Mouse (Mus musculus) cerebellum, adult 8-10 months (tissue): ENCODE results near the gene Pigyl.
"Not testable (repeated sequence)": the region's sequence is repeated elsewhere in the genome, so short reads cannot be mapped to it uniquely, and the experiment has no call there.

Experiments
- DNase-seq: peaks from one replicate; pipeline ENCODE4 v3.0.0; 2022

Gene Pigyl

GRCm38 (mm10) chr9:22139746-22140145, 16.9 kb upstream of the Pigyl start:
- peak; percentile 64 for DNase-seq

GRCm38 (mm10) chr9:22143108-22144037, 13.3 kb upstream of the Pigyl start:
- DNase-seq, result peak; percentile 91

- no peak for DNase-seq
Measured at GRCm38 (mm10) chr9:22144304-22144965, 12.2 kb upstream of the Pigyl start.

GRCm38 (mm10) chr9:22149426-22150248, 7.0 kb upstream of the Pigyl start:
- no peak for DNase-seq

- not testable (repeated sequence) for DNase-seq
Measured at GRCm38 (mm10) chr9:22150249-22150693, 6.4 kb upstream of the Pigyl start.

- no peak for DNase-seq
Measured at GRCm38 (mm10) chr9:22150946-22151345, 5.7 kb upstream of the Pigyl start.

- no peak for DNase-seq
Measured at GRCm38 (mm10) chr9:22153810-22154209, 2.8 kb upstream of the Pigyl start.

GRCm38 (mm10) chr9:22155614-22156013, 1.0 kb upstream of the Pigyl start:
- peak; percentile 72 for DNase-seq

- DNase-seq, result peak; percentile 43
Measured at GRCm38 (mm10) chr9:22157516-22158265, 1.0 kb downstream of the Pigyl start.

- DNase-seq, result no peak
Measured at GRCm38 (mm10) chr9:22161299-22161698, 4.7 kb downstream of the Pigyl start.

GRCm38 (mm10) chr9:22162305-22162704, 5.7 kb downstream of the Pigyl start:
- DNase-seq, result no peak

- no peak for DNase-seq
Measured at GRCm38 (mm10) chr9:22162912-22163311, 6.3 kb downstream of the Pigyl start.

- peak; percentile 51 for DNase-seq
Measured at GRCm38 (mm10) chr9:22164711-22165668, 8.3 kb downstream of the Pigyl start.

- DNase-seq, result no peak
Measured at GRCm38 (mm10) chr9:22165964-22166363, 9.3 kb downstream of the Pigyl start.

GRCm38 (mm10) chr9:22166686-22167085, 10.0 kb downstream of the Pigyl start:
- DNase-seq, result no peak

- DNase-seq, result no peak
Measured at GRCm38 (mm10) chr9:22167751-22168150, 11.1 kb downstream of the Pigyl start.

GRCm38 (mm10) chr9:22169327-22169726, 12.7 kb downstream of the Pigyl start:
- DNase-seq, result no peak

- no peak for DNase-seq
Measured at GRCm38 (mm10) chr9:22172318-22172717, 15.7 kb downstream of the Pigyl start.

GRCm38 (mm10) chr9:22188025-22188611, 31.5 kb downstream of the Pigyl start, which contains the start of gene Zfp872:
Zfp872 (plus strand) TSS chr9:22188090.
- peak; percentile 65 for DNase-seq

GRCm38 (mm10) chr9:22196412-22196811, 39.8 kb downstream of the Pigyl start:
- DNase-seq, result no peak
